Mouse (Mus musculus) adrenal gland, postnatal 4 days (tissue): ENCODE measurements around the gene Tmod3. TPM values are rescaled to one million over a fixed set of nuclear protein-coding genes. Genes with fewer than 3 reads are reported as not detected.

Source experiments
- total RNA-seq, 2 experiments: library from RNA; stranded (reverse); gene quantifications; 2 replicates each; pipeline ENCODE4 v1.2.3; 2021

Tmod3 gene
- total RNA-seq, 2 experiments from 2014 or later = 75.2 to 89.6 TPM

Other genes starting within 250 kb of the Tmod3 start
- gene Bcl2l10, start 211.9 kb downstream of the Tmod3 start, total RNA-seq = under 1 TPM in 1 of 2 experiments, not detected in 1; 0.25 TPM
- 10 to 100 TPM; 45.4 to 46.7 TPM for gene Mapk6, start 149.7 kb downstream of the Tmod3 start, total RNA-seq
- 10 to 100 TPM; 36.0 to 37.0 TPM for gene Leo1, start 118.1 kb downstream of the Tmod3 start, total RNA-seq
- gene Tmod2, start 51.7 kb upstream of the Tmod3 start, total RNA-seq = 10 to 100 TPM; 31.8 to 34.9 TPM
- gene Lysmd2, start 66.1 kb upstream of the Tmod3 start, total RNA-seq = 10 to 100 TPM; 24.6 to 26.4 TPM
- 10 to 100 TPM; 44.2 to 45.6 TPM for gene Scg3, start 124.4 kb upstream of the Tmod3 start, total RNA-seq
- 10 to 100 TPM in 1 of 2 experiments, 1 to 10 TPM in 1; 8.3 to 12.7 TPM for gene Bmp5, start 215.7 kb upstream of the Tmod3 start, total RNA-seq